Mouse (Mus musculus): ENCODE measurements at regions not wholly inside any gene's neighbourhood (a gene's known extent, or its start where the extent isn't known, plus 50 kb on each side); places are given as distances from the start of the nearest gene placed in this dataset.
A peak's percentile ranks its signal among the peaks of the same experiment; 100 is the strongest.

DNA sequence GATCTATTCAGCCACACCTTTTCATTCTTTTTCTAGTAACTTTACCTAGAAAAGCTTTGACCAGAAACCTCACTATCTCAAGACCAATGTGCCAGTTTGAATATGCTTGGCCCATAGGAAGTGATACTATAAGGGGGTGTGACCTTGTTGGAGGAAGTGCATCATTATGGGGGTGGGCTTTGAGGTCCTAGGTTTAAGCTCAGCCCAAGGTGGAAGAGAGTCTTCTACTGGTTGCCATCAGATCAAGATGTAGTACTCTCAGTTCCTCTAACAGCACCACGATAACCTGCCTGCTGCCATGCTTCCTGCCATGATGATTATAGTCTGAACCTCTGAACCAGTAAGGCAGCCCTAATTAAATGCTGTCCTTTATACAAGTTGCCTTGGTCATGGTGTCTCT is 105.0 kb upstream of the Cited2 start:
- no peak for DNase-seq

DNA sequence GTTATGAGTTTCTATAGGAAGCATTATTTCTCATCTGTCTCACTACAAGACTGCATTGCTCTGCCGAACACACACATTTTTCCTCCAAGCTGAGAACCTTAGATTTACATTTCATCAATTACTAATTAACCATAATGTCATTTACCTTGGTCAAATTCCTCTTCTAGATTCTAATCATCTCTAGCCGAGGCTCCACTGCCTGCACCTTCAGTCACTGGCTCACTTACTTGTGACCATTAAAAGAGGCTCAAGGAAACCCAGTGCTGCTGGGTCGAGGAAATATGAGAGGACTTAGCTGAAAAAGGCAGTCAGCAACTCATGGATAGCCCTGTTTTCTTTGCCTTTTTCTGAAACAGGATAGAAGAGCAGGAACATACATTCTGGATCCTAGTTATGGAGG is 103.4 kb upstream of the Cited2 start:
- DNase-seq = no peak

DNA sequence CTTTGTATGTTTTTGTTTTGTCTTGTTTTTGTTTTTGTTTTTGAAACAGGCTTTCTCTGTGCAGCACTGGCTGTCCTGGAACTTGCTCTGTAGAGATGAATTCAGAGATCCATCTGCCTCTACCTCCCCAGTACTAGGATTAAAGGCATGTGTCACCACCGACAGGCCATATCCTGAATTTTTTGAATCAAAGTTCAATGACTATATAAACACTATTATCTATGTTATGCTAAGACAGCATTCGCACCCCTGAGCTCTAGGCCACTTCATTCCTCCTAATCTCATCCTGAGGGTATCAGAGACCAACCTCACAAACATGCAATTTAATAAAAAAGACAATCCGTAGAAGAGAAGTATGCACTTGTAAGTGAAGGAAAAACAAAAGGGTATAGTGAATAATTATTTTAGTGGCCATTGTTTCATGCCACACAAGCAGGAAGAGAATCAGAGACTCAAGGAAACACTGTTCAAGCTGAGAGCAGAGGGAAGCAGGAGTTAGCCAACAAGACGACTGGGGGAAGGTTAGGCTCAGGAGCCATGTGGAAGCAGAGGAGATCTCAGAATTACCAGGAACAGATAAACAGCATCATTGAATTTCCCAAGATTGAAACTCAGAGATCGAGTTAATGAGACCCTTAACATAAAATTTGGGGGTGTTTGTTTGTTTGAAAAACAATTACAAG is 101.2 kb upstream of the Cited2 start:
- no peak for DNase-seq

DNA sequence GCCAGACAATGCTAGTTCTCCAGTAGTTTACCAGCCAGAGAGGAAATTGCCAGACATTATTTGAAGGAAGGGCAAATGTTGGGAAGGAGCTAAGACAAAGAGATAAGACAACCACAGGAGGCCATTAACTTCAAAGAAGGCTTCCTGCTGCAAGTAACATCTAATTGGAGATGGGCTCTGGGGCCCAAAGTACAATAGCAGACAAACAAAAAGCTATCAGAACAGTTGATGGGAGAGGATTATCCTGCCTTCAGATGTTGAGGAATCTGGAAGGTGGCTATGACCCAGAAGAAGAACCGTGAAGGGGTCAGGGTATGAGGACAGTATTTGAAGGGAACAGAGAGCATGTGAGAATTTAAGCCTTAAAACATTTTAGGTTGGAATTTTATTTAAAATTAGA is 100.2 kb upstream of the Cited2 start:
- DNase-seq = no peak

DNA sequence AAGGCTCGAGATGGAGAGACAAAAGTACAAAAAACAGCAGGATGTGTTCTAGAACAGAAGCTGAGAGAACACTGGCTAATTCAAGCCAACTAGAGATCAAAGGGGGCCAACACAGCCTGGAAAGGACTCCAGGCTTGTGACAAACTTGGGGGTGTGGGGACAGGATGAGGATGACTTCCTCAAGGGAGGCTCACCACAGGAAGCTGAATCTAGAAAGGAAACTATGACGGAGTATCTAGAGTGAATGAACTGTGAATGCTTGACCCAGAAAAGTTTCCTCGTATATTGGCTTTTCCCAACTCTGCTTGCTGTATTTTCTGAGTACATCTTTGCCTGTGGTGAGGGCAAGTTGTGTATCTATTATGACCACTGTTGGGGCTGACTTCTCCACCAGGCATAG is 93.3 kb upstream of the Cited2 start:
- DNase-seq = no peak

DNA sequence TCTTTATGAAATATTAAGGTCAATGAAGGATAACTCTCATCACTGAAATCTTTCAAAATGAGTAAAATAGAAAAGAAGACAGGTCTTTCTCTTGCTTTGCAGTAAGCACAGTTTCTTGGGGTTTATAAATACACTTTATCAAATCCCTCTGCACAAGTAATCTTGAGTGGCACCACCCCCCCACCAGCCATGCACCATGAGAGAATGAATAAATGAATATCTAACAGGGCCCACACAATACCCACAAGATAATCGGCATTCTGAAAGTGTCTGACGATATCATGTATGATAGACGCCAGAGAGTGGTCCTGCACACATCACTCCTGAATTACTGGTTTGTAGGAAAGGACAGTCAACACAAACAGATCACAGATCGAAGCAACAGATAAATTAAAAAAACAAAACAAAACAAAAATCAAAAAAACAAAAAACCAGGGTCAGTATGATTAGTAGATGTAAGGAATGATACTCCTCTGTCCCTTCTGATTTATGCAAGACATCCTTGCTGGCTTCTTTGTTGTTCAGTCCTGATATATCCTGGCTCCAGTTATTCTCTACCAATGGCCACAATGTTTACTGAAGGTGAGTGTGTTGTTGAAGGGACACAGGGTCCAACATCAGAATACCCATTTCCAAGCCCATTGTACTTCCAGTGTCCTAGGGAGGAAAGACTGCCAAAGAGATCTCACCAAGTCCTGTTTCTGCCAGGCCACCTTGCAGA is 92.0 kb upstream of the Cited2 start:
- no peak for DNase-seq

DNA sequence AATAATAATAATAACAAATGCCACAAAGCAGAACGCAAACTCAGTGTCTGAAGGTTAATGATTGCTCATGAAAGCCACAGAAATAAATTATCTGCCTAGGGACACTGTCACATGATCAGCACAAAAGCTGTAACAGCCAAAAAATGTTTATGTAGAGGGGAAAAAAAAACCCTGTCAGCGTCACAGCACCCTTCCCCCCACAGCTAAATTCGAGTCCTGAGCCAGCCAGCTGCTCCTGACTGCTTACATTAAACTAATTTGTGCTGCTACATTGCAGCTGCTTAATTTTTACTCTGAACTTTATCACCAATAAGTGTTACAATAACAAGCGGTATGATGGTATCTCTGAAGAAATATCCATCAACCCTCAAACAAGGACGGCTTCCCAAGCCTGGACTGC is 91.2 kb upstream of the Cited2 start:
- peak; percentile 16 for DNase-seq

DNA sequence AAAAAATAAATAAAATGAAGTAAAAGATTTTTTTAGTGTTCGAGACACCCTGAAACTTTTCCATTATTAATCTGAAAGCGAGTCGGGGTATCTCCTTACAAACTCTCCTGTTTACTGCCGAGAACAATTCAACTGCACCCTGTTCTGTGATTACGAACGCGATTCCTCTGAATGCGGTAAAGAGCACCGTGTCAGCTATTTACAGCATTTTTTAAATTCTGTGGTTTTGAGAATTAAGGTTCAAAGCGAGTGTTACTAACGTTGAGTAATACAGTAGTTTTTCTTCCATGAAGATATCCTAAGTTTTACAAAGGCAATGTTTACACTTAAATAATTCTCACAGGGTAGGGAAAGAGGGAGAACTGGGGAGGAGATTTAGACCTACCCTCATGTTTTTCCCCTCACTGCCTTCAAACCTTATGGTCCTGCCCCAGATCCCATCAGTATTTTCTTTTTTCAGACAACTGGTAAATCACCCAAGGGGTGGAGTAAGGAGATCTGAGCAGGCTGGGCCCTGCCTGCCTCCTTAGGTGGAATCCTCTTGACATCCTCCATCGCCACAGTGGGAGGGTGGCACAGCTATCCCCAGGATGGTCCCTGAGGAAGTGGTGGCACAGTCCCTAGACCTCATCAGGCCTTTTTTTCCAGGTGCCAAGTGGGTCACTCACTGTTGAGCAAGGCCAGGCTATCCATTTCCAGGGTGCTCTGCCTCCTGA is 89.9 kb upstream of the Cited2 start:
- DNase-seq = no peak

DNA sequence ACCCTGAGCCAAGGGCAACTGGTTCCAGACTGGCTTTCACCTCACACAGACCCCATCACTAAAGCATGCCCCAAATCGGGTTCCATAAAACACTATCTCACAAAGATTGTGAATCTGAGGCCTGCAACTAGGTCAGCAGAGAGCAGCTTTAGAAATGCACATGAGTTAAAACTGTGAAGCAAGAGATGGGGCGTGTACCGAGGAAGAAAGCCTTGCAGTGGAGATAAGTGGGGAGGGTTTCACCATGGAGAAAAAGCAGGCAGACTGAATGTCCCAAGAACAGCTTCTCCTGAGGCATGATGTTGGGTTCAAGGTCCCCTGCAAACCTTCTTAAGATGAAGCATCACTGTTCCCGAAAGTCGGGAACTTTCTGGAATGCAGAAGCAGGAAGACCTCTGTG is 77.7 kb upstream of the Cited2 start:
- DNase-seq = no peak

DNA sequence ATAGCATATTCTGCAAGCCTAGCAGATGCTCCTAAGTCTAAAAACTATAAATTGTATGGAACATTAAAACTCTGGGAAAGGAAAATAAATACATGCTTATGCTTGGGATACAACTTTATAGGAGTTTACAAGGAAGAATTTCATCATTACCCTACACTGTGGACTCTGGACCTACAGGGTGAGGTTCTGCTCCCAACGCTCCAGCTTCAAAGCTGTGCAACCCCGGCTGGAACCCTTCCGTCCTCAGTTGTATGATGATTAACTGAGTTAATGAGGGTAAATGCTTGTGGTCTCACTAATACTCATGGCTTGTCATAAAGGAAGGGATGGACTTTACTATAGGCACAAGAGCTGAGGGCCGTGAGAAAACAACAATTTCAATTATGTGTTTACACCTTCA is 76.6 kb upstream of the Cited2 start:
- DNase-seq = no peak

DNA sequence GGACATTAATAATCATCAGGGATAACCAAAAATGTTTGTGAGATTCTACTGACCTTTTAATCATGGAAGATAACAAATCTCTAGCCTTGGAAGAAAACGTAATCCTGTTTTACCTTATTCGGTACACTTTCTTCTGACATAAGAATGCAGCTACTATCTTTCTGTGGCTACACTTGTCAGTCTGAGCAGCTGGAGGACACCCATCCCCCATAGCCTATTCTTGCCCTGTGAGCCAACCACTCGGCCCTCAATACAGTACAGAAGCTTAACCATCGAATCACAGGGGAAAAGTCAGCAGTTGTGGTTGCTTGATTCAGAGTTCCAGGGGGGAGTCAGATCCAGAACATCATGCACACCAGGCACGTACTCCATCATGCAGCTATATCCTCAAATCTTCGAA is 74.9 kb upstream of the Cited2 start:
- DNase-seq = no peak

DNA sequence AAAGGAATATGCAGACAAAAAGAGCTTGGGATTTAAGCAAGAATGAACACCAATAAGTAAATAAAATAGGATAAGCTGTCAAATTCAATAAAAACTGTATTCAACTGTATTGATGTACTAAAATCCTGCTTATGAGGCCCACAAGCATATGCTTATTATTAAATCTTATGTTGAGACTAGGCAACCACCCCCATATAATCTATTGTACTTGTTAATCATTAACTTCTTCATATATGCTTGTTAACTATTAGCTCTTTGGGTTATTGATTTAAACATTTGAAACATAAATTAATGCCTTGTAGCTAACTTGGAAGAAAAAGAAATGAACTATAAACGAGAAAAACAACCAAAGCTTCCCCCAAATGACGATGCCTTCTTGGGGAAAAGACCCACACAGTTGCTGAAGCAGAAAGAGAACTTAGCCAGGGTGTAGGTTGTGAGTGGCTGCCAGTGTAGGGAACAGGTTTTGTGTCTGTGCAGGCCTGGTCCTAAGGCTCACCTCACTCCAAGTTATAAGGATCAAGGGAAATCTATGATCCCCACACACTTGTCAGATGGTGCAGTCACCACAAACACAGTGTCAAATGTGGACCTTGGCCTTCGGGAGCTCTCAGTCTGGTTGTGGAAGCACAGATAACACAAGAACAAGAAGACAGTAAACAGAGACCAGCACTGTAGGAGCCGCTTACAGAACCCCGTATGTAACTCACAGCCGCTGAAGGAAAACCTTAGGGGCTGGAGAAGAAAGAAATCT is 71.8 kb upstream of the Cited2 start:
- DNase-seq = no peak

DNA sequence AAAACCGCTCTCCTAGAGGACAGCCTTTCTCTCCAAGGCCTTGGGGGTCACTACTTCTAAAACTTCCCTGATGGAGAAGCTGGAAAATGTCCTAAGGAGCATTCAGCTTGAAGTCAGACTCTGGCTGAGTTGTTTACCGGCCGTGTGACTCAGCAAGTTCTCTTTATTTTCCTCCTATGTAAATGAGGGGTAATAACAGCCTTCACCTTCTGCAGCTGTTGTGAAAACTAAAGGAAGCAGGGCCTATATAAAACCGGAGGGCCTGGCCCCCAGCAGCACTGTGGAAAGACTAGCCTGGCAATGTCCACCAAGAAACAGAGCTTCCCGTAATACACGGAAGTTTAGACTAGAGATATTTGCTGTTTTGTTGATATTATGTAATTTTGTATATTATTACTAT is 69.7 kb upstream of the Cited2 start:
- DNase-seq = no peak

DNA sequence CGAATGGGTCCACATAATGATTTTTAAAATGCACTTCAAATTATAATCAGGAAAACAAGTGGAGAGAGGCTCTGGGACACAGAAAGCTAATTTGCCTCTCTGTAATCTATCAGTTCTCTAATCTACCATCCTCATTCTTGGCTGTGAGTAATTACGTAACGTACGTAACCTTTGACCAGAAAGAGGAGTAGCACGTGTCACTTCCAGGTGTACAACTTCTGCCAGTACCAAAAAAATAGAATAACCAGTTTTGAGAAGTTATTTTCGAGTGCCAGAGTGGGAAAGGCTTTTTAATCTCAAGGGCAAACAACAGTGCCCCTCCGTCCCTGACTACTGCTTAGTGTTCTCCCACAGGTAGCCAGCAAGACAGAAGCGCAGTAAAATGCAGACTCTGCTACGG is 69.2 kb upstream of the Cited2 start:
- no peak for DNase-seq

DNA sequence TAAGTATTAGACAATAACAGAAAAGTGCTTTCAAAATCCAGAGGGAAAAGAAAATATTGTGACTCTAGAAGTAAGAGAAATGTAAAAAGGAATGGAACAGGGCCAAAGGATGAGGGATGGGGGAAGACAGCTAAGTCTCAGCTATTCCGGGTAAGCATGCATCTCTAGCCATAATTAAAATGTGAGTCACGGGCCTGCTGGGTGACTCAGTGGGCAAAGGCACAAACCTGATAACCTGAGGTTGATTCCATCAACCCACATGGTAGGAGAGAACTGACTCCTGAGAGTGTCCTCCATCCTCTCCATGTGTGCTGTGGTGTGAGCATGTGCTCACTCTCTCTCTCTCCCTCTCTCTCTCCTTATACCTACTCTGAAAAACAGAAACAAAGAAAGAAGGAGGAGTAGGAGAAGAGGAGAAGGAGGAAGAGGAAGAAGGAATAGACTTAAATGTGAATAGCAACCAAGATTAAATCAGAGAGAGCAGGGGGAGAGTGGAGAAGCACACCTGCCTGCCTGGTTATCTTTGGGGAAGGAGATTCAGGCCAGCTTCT is 68.6 kb upstream of the Cited2 start:
- no peak for DNase-seq

DNA sequence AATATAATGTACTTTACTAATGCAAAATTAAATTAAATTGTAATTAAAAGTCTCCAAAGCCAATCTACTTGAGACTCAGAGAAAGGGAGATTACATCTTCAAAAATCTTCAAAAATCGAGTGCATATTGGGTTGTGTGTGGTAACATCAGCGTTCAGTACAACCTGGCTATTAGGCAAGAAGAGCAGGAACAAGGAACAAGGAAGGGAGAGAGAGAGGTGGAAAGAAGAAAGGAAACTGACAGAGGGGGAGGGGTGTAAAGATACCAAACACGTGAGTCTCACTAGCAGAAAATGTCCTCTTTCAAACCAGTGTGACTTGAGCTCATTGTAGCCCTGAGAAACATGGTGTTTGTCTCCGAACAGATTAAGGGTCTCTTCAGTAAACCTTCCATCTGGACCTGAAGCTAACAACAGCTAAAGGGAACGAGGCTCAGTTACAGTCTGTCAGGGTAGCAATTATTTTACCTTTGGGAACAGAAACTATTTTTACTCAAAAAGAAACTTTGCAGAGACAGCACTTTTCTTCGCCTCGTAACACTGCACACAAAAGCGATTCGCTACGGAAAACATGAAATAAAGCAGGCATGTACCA is 67.5 kb upstream of the Cited2 start:
- DNase-seq = no peak

DNA sequence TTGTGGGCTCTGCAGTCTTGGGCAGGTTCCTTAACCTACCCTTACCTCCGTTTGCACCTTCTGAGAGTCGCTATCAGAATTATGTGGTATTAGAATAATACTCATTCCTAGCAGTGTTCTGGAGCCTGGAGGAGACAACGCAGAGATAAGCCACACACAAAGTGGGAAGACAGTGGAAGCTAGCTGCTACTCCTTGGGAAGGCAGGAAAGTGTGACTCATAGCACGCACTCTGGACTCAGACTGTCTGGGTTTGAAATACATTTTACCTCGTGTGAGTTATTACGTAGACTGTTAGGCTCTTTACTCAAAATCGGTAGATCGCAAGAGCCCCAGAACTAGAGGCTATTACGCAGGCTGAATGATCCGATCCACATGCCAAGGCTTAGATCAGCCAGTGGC is 66.7 kb upstream of the Cited2 start:
- no peak for DNase-seq

DNA sequence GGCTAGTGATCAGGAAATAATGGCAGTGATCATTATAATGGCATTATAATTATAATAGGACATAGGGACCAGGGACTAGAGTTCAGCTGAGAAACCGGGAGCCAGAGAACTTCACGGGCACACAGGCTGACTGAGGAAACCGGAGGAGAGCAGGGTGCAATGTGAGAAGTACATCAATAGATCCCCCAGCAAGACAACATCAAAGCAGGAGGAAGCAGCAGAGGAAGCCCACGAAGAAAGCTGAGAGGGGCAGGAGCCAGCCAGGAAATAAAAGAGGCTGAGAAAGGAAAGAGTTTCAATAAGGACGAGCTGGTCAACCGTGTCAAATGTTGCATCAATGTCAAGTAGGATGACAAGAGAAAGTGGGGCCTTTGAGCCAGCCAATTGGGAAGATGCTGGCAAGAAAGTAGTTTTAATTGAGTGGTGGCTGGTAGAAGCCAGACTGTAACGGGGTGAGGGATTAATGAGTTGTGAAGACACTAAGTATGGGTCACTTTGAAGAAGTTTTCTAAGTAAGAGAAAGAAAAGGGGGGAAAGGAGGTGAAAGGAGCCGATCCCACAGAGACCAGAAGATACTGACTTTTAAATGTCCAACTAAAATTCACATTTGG is 66.0 kb upstream of the Cited2 start:
- no peak for DNase-seq

DNA sequence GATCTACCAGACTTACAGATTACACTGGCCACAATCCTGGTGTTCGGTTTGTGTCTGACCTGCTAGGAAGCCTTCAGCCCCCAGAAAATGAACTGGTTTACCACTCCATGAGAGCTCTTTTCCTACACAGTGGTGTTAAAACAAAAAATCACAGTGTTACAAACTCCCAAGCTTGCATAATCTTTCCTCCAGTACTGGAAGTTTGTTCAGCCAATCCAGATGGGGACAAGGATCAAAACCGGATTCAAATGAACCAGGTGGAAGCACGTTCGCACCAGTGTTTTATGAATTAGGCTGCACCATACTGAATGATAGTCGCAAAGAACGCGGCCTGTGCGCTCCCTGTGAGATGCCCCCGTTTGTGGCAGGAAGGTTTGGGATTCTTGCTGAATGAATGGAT is 63.4 kb upstream of the Cited2 start:
- no peak for DNase-seq

DNA sequence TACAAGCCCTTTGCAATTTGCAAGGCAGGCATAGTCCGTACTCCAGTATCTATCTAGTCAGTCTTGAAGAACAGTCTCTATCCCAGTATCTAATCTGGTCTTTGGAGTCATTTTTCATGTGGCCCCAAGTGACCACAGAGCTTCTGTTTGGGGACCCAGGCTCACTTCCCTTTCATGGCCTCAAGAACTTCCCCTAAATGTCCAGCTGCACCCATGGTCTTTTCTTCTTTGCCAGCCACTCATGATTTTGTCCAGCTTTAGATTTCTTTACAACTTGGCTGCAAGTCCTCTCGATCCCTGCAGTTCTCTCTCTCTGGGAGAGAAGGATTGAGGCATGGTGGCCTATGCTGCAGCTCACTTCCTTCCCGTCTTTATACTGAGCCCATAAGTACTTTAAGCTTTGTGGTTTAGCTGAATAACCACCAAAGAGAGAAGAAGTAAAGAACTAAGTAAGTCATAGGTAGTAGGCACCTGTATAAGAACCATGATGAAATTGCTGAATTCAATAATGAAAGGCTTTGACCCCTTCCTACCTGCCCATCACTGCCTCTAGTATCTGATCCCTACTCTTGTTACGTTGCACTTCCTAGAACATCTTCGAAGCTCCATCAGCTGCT is 62.1 kb upstream of the Cited2 start:
- DNase-seq = no peak

DNA sequence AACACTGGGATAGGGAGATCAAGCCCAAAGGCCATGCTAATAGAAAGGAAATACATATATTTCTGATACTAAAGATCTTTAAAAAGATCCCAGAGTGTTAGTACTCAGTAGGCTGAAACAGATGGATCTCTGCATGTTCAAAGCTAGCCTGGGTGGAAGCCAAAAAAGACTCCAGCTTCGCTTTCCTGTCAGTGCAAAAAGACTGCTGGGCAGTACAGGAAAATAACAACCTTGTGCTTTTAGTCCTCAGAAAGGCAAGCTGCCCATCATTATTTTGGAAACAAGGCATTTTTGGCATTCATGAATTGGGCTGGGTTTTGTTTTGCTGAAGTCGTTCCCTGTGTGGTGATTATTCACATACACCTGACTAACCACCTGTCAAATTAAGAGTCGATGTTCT is 56.9 kb upstream of the Cited2 start:
- no peak for DNase-seq

DNA sequence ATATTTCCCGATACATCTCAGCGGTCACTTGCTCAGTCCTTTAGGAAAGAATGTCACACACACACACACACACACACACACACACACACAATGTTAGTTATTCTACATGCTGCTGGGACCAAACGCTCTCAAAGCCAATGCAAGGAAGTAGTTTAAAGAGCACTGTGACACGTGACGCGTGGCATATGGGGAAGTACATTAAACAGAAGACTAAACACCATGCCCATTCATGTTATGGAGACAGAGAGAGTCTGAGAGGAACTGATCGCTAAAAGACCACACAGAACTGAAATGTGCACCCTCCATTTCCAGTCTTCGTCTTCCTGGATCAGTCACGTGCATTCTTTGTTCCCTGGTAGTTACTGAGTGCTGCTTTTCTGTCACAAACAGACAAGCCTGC is 53.6 kb upstream of the Cited2 start:
- DNase-seq = no peak
